Mouse (Mus musculus) spleen, postnatal 36 days (tissue): Measurements from ENCODE around the gene Tbcd.

Source experiments
- DNase-seq, 2 experiments: peaks; one replicate each; pipeline ENCODE4 v3.0.0; 2022; ENCODE audit warnings: low spot score in 2 of 2, mixed read lengths in 1 of 2

Gene Tbcd

GRCm38 (mm10) chr11:121564265-121564664 is 112.5 kb downstream of the Tbcd start:
- no peak for DNase-seq

GRCm38 (mm10) chr11:121581856-121582255 is 130.1 kb downstream of the Tbcd start:
- no peak for DNase-seq

- no peak for DNase-seq
Observed at GRCm38 (mm10) chr11:121597254-121597653, 145.5 kb downstream of the Tbcd start.

GRCm38 (mm10) chr11:121601422-121601821 is 149.7 kb downstream of the Tbcd start:
- no peak for DNase-seq

GRCm38 (mm10) chr11:121605604-121606003 is 153.9 kb downstream of the Tbcd start:
- DNase-seq: no peak

GRCm38 (mm10) chr11:121610976-121611375 is 159.2 kb downstream of the Tbcd start:
- no peak for DNase-seq

- no peak for DNase-seq
Observed at GRCm38 (mm10) chr11:121615961-121616485, 164.3 kb downstream of the Tbcd start.

- no peak for DNase-seq
Observed at GRCm38 (mm10) chr11:121616501-121616900, 164.8 kb downstream of the Tbcd start.

GRCm38 (mm10) chr11:121617371-121617770 is 165.6 kb downstream of the Tbcd start:
- no peak for DNase-seq

GRCm38 (mm10) chr11:121625007-121625406 is 173.3 kb downstream of the Tbcd start:
- DNase-seq: no peak

GRCm38 (mm10) chr11:121627521-121627920 is 175.8 kb downstream of the Tbcd start:
- DNase-seq: no peak

- no peak for DNase-seq
Observed at GRCm38 (mm10) chr11:121629529-121629928, 177.8 kb downstream of the Tbcd start.

GRCm38 (mm10) chr11:121630406-121630805 is 178.7 kb downstream of the Tbcd start:
- no peak for DNase-seq

- no peak for DNase-seq
Observed at GRCm38 (mm10) chr11:121631410-121631809, 179.7 kb downstream of the Tbcd start.

- DNase-seq: no peak
Observed at GRCm38 (mm10) chr11:121636646-121637045, 184.9 kb downstream of the Tbcd start.

- no peak for DNase-seq
Observed at GRCm38 (mm10) chr11:121641501-121642145, 189.9 kb downstream of the Tbcd start.

- no peak for DNase-seq
Observed at GRCm38 (mm10) chr11:121645394-121645793, 193.6 kb downstream of the Tbcd start.

- no peak for DNase-seq
Observed at GRCm38 (mm10) chr11:121647321-121647720, 195.6 kb downstream of the Tbcd start.

- no peak for DNase-seq
Observed at GRCm38 (mm10) chr11:121648166-121648565, 196.4 kb downstream of the Tbcd start.

GRCm38 (mm10) chr11:121649900-121650299 is 198.2 kb downstream of the Tbcd start:
- no peak for DNase-seq

GRCm38 (mm10) chr11:121650668-121651067 is 198.9 kb downstream of the Tbcd start:
- DNase-seq: no peak

- no peak for DNase-seq
Observed at GRCm38 (mm10) chr11:121651556-121651955, 199.8 kb downstream of the Tbcd start.

- DNase-seq: no peak
Observed at GRCm38 (mm10) chr11:121651983-121652382, 200.2 kb downstream of the Tbcd start.
